Mouse (Mus musculus): ENCODE data around the gene Gm49388.
"Not testable (repeated sequence)": the region's sequence is repeated elsewhere in the genome, so short reads cannot be mapped to it uniquely, and the experiment has no call there.

Gene Gm49388

GRCm38 (mm10) chr7:127767671-127768345 is 17.6 kb upstream of the Gm49388 start:
- DNase-seq (ENCODE audit: extremely low read depth, low read depth, low spot score), result no peak

GRCm38 (mm10) chr7:127768346-127768996 is 16.9 kb upstream of the Gm49388 start:
- DNase-seq (ENCODE audit: extremely low read depth, low read depth, low spot score), result no peak

GRCm38 (mm10) chr7:127768997-127769593 is 16.3 kb upstream of the Gm49388 start:
- no peak for DNase-seq (ENCODE audit: extremely low read depth, low read depth, low spot score)

- DNase-seq (ENCODE audit: extremely low read depth, low read depth, low spot score), result no peak
Observed at GRCm38 (mm10) chr7:127769651-127770038, 15.8 kb upstream of the Gm49388 start, which contains the start of gene Orai3. Gene Orai3, plus strand, starts transcription at chr7:127769815.

GRCm38 (mm10) chr7:127770039-127770905 is 15.1 kb upstream of the Gm49388 start:
- no peak for DNase-seq (ENCODE audit: extremely low read depth, low read depth, low spot score)

GRCm38 (mm10) chr7:127771262-127771661 is 14.1 kb upstream of the Gm49388 start:
- DNase-seq (ENCODE audit: extremely low read depth, low read depth, low spot score), result no peak

GRCm38 (mm10) chr7:127772080-127772479 is 13.3 kb upstream of the Gm49388 start:
- no peak for DNase-seq (ENCODE audit: extremely low read depth, low read depth, low spot score)

- DNase-seq (ENCODE audit: extremely low read depth, low read depth, low spot score), result no peak
Observed at GRCm38 (mm10) chr7:127772557-127772956, 12.9 kb upstream of the Gm49388 start.

- DNase-seq (ENCODE audit: extremely low read depth, low read depth, low spot score), result no peak
Observed at GRCm38 (mm10) chr7:127773664-127774384, 11.6 kb upstream of the Gm49388 start.

GRCm38 (mm10) chr7:127775837-127776236 is 9.6 kb upstream of the Gm49388 start:
- DNase-seq (ENCODE audit: extremely low read depth, low read depth, low spot score), result not testable (repeated sequence)

GRCm38 (mm10) chr7:127776426-127776825 is 9.0 kb upstream of the Gm49388 start, which contains the start of gene Setd1a:
Gene Setd1a, plus strand, starts transcription at chr7:127776670.
- DNase-seq (ENCODE audit: extremely low read depth, low read depth, low spot score), result no peak

- no peak for DNase-seq (ENCODE audit: extremely low read depth, low read depth, low spot score)
Observed at GRCm38 (mm10) chr7:127776878-127777473, 8.4 kb upstream of the Gm49388 start.

GRCm38 (mm10) chr7:127777474-127778266 is 7.7 kb upstream of the Gm49388 start:
- no peak for DNase-seq (ENCODE audit: extremely low read depth, low read depth, low spot score)

GRCm38 (mm10) chr7:127778350-127778749 is 7.1 kb upstream of the Gm49388 start:
- no peak for DNase-seq (ENCODE audit: extremely low read depth, low read depth, low spot score)

GRCm38 (mm10) chr7:127797076-127797845 is 11.9 kb downstream of the Gm49388 start:
- no peak for DNase-seq (ENCODE audit: extremely low read depth, low read depth, low spot score)

- DNase-seq (ENCODE audit: extremely low read depth, low read depth, low spot score), result no peak
Observed at GRCm38 (mm10) chr7:127798591-127798990, 13.2 kb downstream of the Gm49388 start.

- DNase-seq (ENCODE audit: extremely low read depth, low read depth, low spot score), result no peak
Observed at GRCm38 (mm10) chr7:127799211-127799610, 13.8 kb downstream of the Gm49388 start.

GRCm38 (mm10) chr7:127799738-127800137 is 14.3 kb downstream of the Gm49388 start:
- DNase-seq (ENCODE audit: extremely low read depth, low read depth, low spot score), result no peak
